Mouse (Mus musculus): ENCODE results near the gene Hnrnpd. TPM values are rescaled to one million over a fixed set of nuclear protein-coding genes. Genes with fewer than 3 reads are reported as not detected.

The Hnrnpd gene
- total and polyA plus RNA-seq, 2 experiments from 2014 or later: 16.0 to 35.5 TPM

GRCm38 (mm10) chr5:99915494-99915893 is 63.2 kb downstream of the Hnrnpd start:
- no peak for ATAC-seq (ENCODE audit: insufficient read depth, low read depth)
- Histone ChIP-seq H3K36me3 (replicated peaks; ENCODE audit: control insufficient read depth, insufficient read depth, low read length) (no peaks in the 10 kb centered on the region), H3K4me2 (ENCODE audit: low read depth, low read length) (no peak overlapping the region), H3K4me1 (ENCODE audit: control insufficient read depth, insufficient read depth) (no peaks in the 10 kb centered on the region), H3K27me3 (ENCODE audit: control insufficient read depth, insufficient read depth, low read length) (no peaks in the 10 kb centered on the region), H3K9me3 (replicated peaks; ENCODE audit: control insufficient read depth, low read length) (no peaks in the 10 kb centered on the region), H3K27ac (ENCODE audit: low read depth) (no peak overlapping the region), H3K9ac (replicated peaks; ENCODE audit: low read depth, low read length) (no peak overlapping the region), H3K4me3 (ENCODE audit: low read depth, low read length) (no peak overlapping the region)
- no peak for DNase-seq (ENCODE audit: low spot score)
- 22% methylated on average over 7 of the region's 7 CpGs for WGBS
- TF ChIP-seq EP300 (IDR thresholded peaks at IDR 0.05; ENCODE audit: low read depth) (no peak), CTCF (IDR thresholded peaks at IDR 0.05; ENCODE audit: low read depth) (no peak)

- peak; percentile 95 for DNase-seq (ENCODE audit: low spot score)
- Histone ChIP-seq H3K36me3 (replicated peaks; ENCODE audit: control insufficient read depth, insufficient read depth, low read length) (no peaks in the 10 kb centered on the region), H3K4me1 (ENCODE audit: control insufficient read depth, insufficient read depth) (no peaks in the 10 kb centered on the region), H3K27me3 (ENCODE audit: control insufficient read depth, insufficient read depth, low read length) (no peaks in the 10 kb centered on the region), H3K9me3 (replicated peaks; ENCODE audit: control insufficient read depth, low read length) (no peaks in the 10 kb centered on the region), H3K27ac (ENCODE audit: low read depth) (peak within 1 kb of the TSS; percentile 93), H3K4me3 (ENCODE audit: low read depth, low read length) (peak within 1 kb of the TSS; percentile 61), H3K9ac (replicated peaks; ENCODE audit: low read depth, low read length) (peak within 1 kb of the TSS; percentile 57; the same call in 1 of the 2 replicates), H3K4me2 (ENCODE audit: low read depth, low read length) (peak within 1 kb of the TSS; percentile 62)
- TF ChIP-seq EP300 (IDR thresholded peaks at IDR 0.05; ENCODE audit: low read depth): no peak
- TF ChIP-seq CTCF (IDR thresholded peaks at IDR 0.05; ENCODE audit: low read depth): peak; percentile 36
- WGBS: 10% methylated on average over 49 of the region's 49 CpGs
- ATAC-seq (ENCODE audit: insufficient read depth, low read depth): peak; percentile 99
These were observed 72.4 kb downstream of the Hnrnpd start, which contains the start of gene Vamp9 for GRCm38 (mm10) chr5:99906181-99906956. Gene Vamp9, plus strand, starts transcription at chr5:99906254.

Other genes with a start within 250 kb of the Hnrnpd start
- 21.4 and 29.8 TPM in 2 replicates for gene Rasgef1b, start 249.9 kb downstream of the Hnrnpd start, total RNA-seq (2014; rRNA removed; ENCODE audit: low replicate concordance)
- 18.7 and 19.0 TPM in 2 replicates for gene Rasgef1b, start 249.9 kb downstream of the Hnrnpd start, polyA plus RNA-seq (2015; fragmentation: Nextera tagmentation; extraction: Ambion mirVana)
- not detected in 2 replicates for gene Vamp9, start 72.7 kb downstream of the Hnrnpd start, total RNA-seq (2014; rRNA removed; ENCODE audit: low replicate concordance)
- gene Vamp9, start 72.7 kb downstream of the Hnrnpd start, polyA plus RNA-seq (2015; fragmentation: Nextera tagmentation; extraction: Ambion mirVana): 0.72 and 0.97 TPM in 2 replicates
- 24.0 TPM in 1 of 2 replicates, not detected in the other for gene 4930524J08Rik, start 123 bp upstream of the Hnrnpd start, total RNA-seq (2014; rRNA removed; ENCODE audit: low replicate concordance)
- 1.7 and 2.5 TPM in 2 replicates for gene 4930524J08Rik, start 123 bp upstream of the Hnrnpd start, polyA plus RNA-seq (2015; fragmentation: Nextera tagmentation; extraction: Ambion mirVana)
- gene Hnrnpdl, start 60.7 kb upstream of the Hnrnpd start, total RNA-seq (2014; rRNA removed; ENCODE audit: low replicate concordance): 51.3 and 56.6 TPM in 2 replicates
- gene Hnrnpdl, start 60.7 kb upstream of the Hnrnpd start, polyA plus RNA-seq (2015; fragmentation: Nextera tagmentation; extraction: Ambion mirVana): 43.8 and 54.8 TPM in 2 replicates
- 6.0 and 17.8 TPM in 2 replicates for gene Enoph1, start 61.0 kb upstream of the Hnrnpd start, total RNA-seq (2014; rRNA removed; ENCODE audit: low replicate concordance)
- gene Enoph1, start 61.0 kb upstream of the Hnrnpd start, polyA plus RNA-seq (2015; fragmentation: Nextera tagmentation; extraction: Ambion mirVana): 15.7 and 16.1 TPM in 2 replicates
- gene Tmem150c, start 180.9 kb upstream of the Hnrnpd start, total RNA-seq (2014; rRNA removed; ENCODE audit: low replicate concordance): 0.27 and 0.31 TPM in 2 replicates
- gene Tmem150c, start 180.9 kb upstream of the Hnrnpd start, polyA plus RNA-seq (2015; fragmentation: Nextera tagmentation; extraction: Ambion mirVana): 0.44 and 0.98 TPM in 2 replicates

Data from heart, postnatal 0 days (tissue).